Mouse (Mus musculus) lung, adult 18-20 months (tissue): ENCODE measurements at regions not wholly inside any gene's neighbourhood (a gene's known extent, or its start where the extent isn't known, plus 50 kb on each side); places are given as distances from the start of the nearest gene placed in this dataset.
"Not testable (repeated sequence)": the region's sequence is repeated elsewhere in the genome, so short reads cannot be mapped to it uniquely, and the experiment has no call there.

ENCODE experiments used
- DNase-seq, 2 experiments: peaks; one replicate each; pipeline ENCODE4 v3.0.0; 2022; ENCODE audit warnings: mixed read lengths in 2 of 2

DNA sequence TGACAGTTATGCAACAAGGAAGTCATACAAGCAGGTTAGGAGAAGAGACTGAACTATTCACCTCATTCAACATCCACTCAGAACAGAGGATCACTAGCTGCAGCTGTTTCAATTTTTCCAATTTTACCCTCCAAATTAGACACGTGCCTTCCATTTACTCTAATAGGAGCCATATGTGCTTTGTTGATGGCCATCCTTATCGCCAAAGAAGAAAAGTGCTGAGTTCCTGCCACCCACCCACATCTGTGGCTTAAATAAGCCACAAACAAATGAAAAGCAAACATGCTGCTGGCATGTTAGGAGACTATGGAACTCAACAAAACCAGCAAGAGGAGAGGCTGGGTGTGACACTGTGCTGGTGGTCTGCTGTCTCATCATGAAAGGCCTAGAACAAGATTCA is 1786.1 kb downstream of the 9330182O14Rik start:
- DNase-seq = no peak

DNA sequence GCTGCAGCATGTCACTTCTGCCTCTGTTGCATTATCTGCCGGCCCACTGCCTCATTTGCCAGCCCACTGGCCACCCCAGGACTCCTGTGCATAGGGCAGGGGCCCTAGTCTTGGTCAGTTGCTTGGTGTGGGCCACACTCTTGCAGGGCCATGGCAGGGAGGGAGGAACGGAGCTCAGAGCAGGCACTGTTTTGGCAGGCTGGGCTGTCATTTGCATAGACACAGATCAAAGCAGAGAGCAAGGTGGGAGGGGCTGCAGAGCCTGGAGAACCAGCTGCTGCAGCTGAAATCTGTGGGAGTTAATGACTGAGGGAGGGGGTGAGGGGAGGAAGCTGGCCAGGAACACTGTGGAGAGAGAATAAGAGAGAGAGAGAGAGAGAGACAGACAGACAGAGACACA is 1802.5 kb downstream of the 9330182O14Rik start:
- DNase-seq = no peak

DNA sequence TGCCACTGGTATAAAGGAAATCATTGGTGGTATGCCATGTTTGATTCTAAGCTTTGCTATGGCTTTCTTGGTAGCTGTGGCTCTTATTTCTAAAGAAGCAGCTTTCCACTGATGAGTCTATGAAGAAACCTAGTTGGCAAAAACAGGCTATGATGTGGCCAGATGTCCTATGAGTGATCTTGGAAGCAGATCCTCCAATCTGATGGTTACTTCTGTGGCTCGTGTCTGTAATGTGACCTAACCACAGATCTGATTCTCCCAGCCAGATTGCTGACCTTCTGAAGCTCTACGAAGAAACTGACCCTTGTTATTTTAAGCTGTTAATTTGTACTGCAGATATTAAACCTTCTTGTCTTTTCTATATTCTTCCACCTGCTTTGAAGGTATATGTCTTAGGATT is 1811.1 kb downstream of the 9330182O14Rik start:
- no peak for DNase-seq

DNA sequence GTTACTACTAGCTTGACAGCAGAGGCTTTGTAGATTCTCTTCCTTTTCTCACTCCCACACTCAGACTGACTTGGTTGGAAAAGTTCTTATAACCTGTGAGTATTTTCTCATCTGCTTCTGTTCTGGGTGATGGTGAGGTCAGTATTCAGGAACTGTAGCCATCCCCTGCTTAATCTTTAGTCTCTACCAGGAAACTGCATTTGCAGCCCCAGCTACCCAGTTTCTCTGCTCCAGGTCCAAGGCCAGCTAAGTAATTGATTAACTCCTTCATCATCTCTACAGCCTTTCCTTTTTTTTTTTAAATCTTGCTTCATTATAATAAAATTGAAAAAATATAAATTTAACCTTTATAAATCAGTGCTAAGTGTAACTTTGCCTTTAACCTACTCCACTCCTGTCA is 1813.7 kb downstream of the 9330182O14Rik start:
- DNase-seq = no peak

DNA sequence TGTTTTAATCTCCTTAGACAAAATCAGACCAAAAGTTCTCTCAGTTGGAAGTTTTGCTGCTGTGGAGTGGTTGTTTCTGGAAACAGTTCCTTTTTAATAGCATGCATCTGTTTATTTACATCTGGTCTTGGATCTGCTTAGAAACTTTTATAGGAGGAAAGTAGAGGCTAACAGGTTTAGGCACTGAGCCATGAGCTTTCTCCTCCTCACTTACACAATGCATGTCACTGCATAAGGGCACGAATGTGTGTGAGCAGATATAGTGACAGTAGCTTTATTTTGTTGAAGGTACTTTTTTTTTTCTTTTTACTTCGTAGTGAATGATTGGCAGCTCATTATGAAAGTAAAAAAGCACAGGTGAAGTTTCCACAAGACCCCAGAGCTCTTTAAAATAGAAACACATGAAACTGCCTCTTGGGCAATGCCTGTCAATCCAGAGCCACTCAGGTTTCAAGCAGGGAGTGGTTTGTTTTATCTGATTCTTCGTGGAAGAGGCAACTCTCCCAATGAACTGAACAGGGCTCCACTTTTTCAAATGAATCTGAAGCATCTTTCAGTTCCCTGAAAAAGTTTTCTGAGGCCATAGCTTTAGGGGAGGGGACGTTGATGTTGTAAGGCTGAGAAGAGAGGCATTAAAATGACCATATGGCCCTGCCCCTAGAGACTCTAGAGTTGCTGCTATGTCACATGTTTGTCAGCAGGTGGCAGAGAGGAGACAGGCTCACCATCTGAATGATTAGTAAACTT is 1814.4 kb downstream of the 9330182O14Rik start:
- peak in 1 of 2 experiments; percentile 28 for DNase-seq

DNA sequence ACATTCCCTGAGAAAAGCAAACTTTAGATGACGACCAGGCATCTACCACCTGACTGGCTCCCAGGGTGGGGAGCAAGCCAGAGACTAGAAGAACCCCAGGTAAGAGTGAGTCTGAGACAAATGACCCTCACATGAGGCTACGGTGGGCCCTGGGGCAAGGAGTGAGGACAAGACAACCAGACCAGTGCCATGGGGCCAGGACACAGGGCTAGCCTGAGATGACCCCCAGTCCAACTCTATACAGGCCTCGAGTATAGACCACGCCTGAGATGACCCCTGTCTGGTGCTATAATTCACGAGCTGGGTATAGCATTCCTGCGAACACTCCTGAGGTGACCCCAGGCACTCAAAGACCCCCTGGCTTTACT is 1814.9 kb downstream of the 9330182O14Rik start:
- peak in 1 of 2 experiments; percentile 15 for DNase-seq

DNA sequence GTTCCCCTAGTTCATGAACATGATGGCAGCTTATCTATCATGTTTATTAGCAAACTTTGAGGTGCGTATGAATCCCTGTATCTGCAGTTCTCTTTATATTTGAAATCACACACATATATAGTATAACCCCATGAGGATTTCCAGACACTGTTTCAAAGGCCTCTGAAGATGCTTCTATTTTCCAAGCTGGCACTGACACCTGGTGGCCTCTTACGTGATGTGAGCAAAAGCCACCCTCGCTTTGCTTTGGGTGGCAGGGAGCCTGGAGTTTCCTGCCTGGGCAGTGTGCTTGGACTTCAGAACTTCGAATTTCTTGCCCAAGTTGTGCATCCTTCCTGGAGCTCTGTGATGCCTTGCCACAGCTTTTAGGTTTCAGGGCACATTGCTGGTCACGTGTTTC is 1817.1 kb downstream of the 9330182O14Rik start:
- DNase-seq = no peak

DNA sequence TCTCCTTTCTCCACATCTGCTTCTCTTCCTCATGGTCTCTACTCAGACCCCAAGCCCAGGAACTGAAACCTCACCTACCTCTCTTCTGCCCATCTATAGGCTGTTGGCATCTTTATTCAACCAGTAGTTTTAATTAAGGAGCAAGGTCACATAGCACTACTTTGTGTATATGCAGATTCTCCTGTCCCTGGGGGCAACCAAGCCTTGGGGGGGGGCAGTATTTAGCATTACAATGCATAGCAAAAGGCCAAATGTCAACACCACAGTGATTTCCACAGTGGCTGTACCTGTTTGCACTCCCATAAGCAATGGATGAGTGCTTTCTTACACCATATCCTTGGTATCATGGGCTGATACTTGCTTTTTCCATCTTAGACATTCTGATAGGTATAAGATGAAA is 1826.4 kb downstream of the 9330182O14Rik start:
- no peak for DNase-seq

DNA sequence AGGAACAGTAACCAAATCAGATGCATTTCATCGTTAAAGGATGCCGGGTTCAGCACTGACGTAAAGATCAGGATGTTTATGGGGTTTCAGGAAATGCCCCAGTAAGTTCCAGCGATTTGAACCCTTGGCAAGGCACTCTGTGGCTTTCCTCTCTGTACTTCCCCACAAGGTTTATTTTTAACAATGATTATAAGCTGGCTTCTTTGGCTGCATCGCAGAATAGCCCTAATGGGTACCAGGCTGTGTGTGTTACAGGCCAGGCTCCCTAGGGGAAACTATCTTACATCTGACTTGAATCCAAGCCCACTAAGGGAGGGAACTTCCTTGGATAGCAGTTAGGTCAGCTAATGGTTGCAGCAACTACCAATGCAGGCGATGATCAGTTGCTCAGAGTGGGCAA is 1836.7 kb downstream of the 9330182O14Rik start:
- peak; percentile 5 to 34 for DNase-seq

DNA sequence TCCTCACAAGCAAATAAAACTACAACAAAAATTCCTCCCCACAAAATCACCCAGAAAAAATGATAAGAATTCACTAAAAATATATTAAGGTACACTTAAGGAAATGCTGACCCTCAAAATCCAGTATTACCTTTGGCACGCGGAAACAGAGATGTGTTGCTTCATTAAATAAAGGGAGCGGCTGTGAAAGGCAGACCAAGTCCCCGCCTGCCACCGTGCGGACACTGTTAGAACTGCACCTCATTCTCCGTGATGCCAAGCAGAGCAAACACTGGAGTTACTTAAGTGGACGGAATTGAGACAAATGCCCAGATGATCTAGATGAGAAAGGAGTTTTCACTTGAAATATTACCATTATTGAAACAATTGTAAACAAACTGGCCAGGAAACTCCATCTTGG is 1839.1 kb downstream of the 9330182O14Rik start:
- peak; percentile 86 to 89 for DNase-seq

DNA sequence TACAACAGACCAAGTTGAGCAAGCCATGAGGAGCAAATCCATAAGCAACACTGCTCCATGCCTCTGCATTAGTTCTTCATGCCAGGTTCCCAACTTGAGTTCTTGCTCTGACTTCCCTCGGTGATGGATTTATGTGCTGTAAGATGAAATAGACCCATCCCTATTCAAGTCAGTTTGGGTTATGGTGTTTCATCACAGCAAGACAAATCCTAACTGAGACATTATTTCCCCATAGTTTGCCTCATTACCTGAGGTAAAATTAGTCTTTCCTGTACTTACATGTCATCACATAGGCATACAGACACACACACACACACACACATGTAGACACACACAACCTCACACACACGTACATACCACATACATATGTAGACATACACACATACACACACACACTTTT is 1843.0 kb downstream of the 9330182O14Rik start:
- DNase-seq = no peak

DNA sequence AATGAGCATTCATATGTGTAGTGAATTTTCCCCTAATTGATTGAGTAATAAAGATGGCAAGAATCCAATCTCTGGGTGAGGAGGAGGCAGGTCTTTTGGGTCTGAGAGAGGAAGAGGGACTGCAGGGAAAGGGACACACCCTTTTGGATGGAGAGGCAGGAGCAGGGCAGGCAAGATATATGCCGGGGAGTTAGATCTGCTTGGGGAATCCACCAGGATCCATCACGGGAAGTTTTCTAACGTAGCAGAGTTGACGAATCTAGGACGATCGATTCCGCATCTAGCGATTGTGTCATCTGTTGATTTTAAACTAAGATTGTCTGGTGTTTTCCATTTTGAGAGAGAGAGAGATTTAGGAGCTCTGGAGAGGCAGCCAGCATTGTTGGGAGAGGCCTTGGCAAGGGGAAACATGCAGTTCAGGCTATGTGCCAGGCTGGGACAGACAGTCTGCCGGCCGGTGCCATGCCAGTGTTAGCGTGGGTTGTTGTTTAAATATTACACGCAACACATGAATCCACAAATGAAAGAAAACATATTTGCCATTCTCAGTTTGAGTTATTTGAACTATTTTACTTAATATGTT is 1843.6 kb downstream of the 9330182O14Rik start:
- DNase-seq = no peak

DNA sequence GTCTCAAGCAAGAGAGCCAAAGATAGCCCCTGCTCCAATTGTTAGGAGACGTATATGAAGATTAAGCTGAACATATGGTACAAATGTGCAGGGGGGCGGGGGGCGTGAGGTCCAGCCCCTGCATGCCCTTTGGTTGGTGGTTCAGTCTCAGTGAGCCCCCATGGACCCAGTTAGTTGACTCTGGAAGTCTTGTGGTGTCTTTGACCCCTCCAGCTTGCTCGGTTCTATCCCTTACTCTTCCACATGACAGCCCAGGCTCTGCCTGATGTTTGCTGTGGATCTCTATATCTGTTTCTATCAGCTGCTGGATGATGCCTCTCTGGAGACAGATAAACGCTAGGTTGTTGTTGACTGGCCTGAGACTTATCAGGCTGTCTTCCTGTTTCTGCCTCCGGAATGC is 1849.1 kb downstream of the 9330182O14Rik start:
- no peak for DNase-seq

DNA sequence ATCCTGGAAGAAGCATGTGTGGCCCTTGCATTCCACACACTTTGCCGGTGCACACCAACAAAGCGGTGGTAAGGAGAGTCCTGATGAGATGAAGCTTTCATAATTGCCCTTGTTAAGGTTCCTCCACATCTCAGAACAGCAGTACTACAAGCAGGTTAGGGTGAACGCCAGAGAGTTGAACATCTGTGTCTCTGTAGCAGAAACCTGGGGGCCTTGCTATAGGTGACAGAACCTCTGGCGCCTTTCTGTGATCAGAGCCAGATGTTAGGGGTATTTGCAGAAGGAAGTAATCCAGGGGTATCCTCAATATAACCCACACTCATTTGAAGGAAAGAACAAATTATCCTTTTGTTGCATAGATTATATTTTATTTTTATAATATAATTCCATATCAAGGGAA is 1850.1 kb downstream of the 9330182O14Rik start:
- DNase-seq = no peak

DNA sequence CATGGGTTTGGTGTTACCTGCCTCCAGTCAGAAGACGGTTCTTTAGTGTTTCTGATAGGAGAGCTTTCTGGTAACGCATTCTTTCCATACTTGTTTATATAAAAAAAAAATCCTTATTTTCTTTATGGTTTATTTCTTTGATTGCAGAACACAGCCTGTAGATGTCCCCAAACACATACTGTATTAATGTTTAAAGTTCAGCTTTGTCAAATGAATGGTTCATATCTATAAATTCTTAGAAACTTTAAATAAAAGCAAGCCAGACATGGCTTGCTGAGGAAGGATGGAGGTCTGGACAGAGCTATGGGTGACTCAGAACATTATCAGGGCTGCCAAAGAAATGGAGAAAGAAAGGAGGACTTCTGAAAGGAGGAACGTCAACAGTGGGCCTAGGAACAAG is 1852.1 kb downstream of the 9330182O14Rik start:
- DNase-seq = no peak

DNA sequence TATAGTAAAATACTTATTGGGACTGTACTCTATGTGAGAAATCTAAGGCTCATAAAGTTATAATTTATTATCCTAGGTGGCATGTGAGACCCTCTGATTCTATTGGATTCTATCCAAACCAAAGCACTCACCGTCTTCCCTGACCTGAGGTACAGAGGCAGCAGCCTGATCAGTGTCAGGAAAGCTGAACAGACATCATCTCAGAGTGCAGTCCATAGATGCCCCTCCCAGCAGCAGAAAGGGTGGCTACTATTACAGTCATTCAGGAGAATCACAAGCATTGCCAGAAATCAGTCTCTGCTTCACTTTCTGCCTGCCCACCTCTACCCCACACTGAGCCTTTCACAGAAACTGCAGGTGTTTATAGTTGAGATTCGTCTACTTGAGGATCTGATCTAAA is 1854.9 kb downstream of the 9330182O14Rik start:
- DNase-seq = no peak

DNA sequence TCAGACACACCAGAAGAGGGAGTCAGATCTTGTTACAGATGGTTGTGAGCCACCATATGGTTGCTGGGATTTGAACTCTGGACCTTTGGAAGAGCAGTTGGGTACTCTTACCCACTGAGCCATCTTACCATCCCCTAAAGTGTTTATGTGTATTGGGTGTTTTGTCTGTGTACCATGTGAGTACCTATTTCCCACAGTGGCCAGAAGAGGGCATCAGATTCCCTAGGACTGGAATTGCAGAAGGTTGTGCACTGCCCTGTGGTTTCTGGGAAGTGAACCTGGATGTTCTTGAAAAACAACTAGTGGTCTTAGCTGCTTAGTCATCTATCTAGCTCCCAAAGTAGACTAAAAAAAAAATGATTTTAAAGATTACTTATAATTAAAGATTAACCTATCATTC is 1857.7 kb downstream of the 9330182O14Rik start:
- DNase-seq = no peak

DNA sequence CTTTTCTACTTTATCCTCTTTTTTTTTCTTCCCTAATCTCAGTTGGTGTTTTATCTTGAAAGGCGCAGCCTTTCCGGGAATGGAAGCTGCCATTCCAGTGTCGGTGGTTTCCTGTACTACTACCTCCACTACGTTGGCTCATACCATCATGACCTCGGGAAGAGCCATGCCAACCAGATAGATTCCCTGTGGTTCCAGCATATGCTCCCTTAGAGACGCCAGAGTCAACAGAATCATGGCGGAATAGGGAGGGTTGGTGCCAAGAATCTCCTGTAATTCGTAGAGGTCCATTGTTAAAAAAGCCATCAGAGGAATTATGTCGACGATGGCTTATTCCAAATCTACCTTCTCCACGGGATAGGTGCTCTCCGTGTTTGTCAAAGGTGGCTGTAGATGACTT is 1898.1 kb downstream of the 9330182O14Rik start:
- DNase-seq = not testable (repeated sequence)

DNA sequence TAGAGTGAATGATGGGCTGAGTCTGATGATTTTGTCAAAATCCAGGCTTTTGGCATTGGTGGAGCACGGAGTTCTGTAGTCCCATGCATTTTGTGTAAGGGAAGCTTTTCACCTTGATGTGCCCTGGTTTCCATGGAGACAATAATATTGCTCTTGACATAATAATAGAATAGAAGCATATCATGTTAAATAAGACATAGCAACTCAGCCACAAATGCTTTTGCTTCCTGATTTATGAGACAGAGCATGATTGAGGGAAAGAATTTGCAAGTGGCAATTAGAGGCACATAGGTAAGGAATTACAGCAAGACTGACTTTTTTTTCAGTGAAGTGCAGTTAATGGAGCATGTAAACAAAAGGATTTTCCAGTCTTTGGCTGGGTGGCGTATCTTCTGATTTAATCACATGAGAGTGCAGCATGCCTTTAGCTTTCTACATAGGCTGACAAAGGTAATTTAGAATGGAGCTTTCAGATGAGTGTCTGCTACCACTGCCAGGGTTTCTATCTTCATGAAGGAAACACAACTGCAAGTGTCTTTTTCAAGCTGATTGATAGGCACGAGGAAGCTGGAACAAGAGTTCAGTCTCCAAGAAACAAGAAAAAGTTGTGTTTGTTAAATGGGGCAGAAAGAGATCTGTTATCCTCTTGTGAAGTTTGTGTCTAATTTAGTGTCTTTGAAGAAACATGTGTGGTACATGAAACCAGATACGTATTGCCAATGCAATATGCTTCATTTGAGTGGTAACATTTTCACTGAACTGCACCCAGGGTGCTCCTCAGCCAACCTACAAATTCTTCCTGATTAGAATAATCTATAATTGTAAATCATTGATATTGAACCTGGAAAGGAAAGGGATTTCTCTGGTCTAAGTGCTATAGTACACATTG is 1913.2 kb downstream of the 9330182O14Rik start:
- no peak for DNase-seq

DNA sequence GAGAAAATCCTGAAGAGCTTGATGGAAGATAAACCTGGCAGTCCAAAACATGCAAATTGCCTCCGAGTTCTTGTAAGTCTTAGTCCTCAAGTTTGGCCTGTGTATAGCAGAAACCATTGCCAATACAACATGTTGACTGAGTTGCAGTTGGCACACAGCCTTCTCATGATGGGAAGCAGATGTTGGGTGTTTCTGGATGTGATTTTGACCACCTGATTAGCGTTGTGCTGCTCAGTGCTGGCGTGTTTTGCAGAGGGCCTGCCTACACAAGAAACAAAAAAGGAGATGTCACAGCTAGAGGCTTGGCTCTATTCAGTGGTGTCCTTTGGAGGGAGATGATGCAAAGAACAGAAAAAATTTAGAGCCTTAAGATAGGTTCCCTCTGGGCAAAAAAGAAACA is 1922.6 kb downstream of the 9330182O14Rik start:
- peak; percentile 36 to 41 for DNase-seq

DNA sequence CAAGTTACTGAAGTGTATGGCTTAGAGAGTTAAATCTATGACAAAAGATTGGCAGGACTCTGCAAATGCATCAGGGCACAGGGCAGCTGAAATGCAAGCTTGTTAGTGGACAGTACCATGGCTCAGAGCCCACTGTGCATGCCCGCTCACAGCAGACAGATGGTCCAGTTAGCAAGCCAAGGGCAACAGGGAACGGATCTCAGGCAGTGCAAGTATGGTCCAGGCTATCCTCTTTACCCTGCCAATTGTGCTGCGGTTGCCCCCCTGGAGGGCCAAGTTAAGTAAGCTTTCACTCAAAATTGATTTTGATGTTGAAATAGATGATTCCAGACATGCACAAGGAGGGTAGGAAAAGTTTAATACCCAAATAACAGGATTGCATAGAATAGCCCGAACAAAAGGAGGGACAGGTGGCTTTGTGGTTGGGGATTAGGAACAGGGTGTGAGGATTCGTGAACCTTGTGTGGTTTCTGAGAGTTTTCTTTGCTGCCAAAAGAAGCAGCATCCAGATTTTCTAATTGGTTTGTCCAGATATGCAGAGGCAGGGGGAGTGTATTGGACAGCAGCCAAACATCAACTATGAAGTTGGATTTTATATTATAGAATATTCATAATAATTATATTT is 1934.2 kb downstream of the 9330182O14Rik start:
- DNase-seq = no peak

DNA sequence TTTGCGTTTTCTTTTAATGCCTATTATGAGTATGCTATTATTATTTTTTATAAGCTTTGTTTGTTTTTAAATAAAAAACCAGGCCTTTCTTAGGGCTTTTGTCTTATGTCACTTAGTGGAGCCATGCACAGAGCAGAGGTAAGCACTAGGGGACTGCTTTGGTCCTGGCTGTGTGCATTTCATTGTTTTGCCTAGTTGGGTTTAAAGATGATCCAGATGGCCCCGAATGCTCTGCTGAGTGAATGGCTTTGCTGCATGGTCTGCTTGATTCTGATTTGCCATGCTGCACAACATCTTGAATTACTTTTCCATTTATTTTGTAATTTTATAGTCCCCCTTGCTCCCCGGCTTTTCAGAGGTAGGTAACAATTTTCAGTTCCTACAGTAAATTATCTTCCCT is 1934.9 kb downstream of the 9330182O14Rik start:
- no peak for DNase-seq

DNA sequence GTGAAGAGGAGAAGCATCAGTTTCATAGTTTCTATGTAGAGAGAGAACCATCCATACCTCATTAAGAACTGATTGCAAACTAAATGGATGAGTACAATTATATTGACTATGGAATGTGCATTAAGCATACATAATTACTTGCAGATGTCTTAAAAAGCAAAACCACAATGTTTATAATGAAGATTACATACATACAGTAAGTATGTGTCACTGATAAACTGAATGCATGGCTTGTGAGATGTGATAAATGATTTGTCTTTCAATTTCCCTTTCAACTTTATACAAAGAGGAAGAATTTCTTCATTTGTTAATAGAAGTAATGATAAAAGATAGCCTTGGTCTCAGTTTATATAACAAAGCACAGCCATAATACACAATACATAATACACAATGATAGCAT is 1939.3 kb downstream of the 9330182O14Rik start:
- no peak for DNase-seq
